Mouse (Mus musculus) forebrain, embryonic 11.5 days (tissue): ENCODE data around the gene Rnf149. TPM values are rescaled to one million over a fixed set of nuclear protein-coding genes. Genes with fewer than 3 reads are reported as not detected.
"Not testable (repeated sequence)": the region's sequence is repeated elsewhere in the genome, so short reads cannot be mapped to it uniquely, and the experiment has no call there.

Experiments used
- ATAC-seq: fragments of 200-750 bp; cut with Nextera tagmentation; replicated peaks from 2 replicates; pipeline ENCODE4 v1.8.0; 2017; ENCODE audit warnings: moderate TSS enrichment; ENCODE audit not compliant: low FRiP score
- DNase-seq: peaks from one replicate; pipeline ENCODE4 v3.0.0-alpha.2; 2017; ENCODE audit warnings: low spot score
- H3K27ac ChIP-seq: fragments of 300-500 bp; sonication (generic); 2 replicates; pipeline ENCODE4 v1.5.1; 2014; ENCODE audit warnings: low read depth, low read length
- H3K27me3 ChIP-seq: fragments of 300-500 bp; sonication (generic); 2 replicates; pipeline ENCODE4 v1.6.1; 2014; ENCODE audit warnings: mild to moderate bottlenecking, low read length, mixed read lengths; ENCODE audit not compliant: control insufficient read depth, insufficient read depth
- H3K36me3 ChIP-seq: fragments of 300-500 bp; sonication (generic); 2 replicates; pipeline ENCODE4 v1.6.1; 2014; ENCODE audit warnings: mild to moderate bottlenecking, low read length, moderate library complexity, mixed read lengths; ENCODE audit not compliant: control insufficient read depth, insufficient read depth
- H3K4me1 ChIP-seq: fragments of 300-500 bp; sonication (generic); replicated peaks from 2 replicates; pipeline ENCODE4 v1.6.1; 2014; ENCODE audit warnings: low read length, mixed read lengths; ENCODE audit not compliant: control insufficient read depth, insufficient read depth
- H3K4me2 ChIP-seq: fragments of 300-500 bp; sonication (generic); 2 replicates; pipeline ENCODE4 v1.6.1; 2014; ENCODE audit warnings: low read depth, mild to moderate bottlenecking, low read length, moderate library complexity, mixed read lengths; ENCODE audit not compliant: severe bottlenecking
- H3K4me3 ChIP-seq: fragments of 300-500 bp; sonication (generic); 2 replicates; pipeline ENCODE4 v1.5.1; 2014; ENCODE audit warnings: low read depth, low read length
- H3K9ac ChIP-seq: fragments of 300-500 bp; sonication (generic); 2 replicates; pipeline ENCODE4 v1.6.1; 2014; ENCODE audit warnings: low read length
- H3K9me3 ChIP-seq: fragments of 300-500 bp; sonication (generic); 2 replicates; pipeline ENCODE4 v1.6.1; 2016; ENCODE audit warnings: low read length, mixed read lengths; ENCODE audit not compliant: control insufficient read depth
- WGBS: fragments of 180-500 bp; shearing (Covaris S2); extraction: QIAGEN DNeasy Blood & Tissue Kit; methylation state at CpG from one replicate; pipeline ENCODE4 v1.1.7; 2014; 5-methylcytosine and 5-hydroxymethylcytosine counted together
- polyA plus RNA-seq: library from polyadenylated mRNA; unstranded; fragments of >200 nt; fragmentation: Nextera tagmentation; extraction: Ambion mirVana; gene quantifications from 2 replicates; pipeline ENCODE4 v1.2.1, GENCODE M21; 2014

Gene Rnf149
- polyA plus RNA-seq, 1 experiment from 2014 or later, result 26.6 TPM

DNA sequence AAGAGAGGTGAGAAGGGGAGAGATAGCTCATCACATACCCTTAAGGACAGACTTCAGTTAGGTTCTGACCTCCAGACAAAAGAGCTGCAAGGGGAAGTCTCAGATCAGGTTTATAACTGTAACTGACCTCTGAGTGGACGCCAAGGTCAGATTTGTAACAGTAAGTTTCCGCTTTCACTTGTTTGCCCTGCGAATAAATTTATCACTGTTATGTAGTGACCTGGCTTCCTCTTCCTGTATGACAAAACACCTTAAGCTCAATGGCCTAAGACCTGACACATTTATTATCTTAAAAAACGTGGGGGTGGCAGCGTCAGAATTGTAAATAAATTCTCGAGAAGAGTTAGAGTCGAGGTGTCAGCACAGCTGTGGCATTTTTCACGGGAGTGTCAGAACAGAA lies 31.3 kb upstream of the Rnf149 start:
- DNase-seq (no peak), ATAC-seq (no peak)
- Histone ChIP-seq H3K9ac (no peak overlapping the region), H3K27me3 (no peaks in the 10 kb centered on the region), H3K9me3 (no peaks in the 10 kb centered on the region), H3K4me2 (no peak overlapping the region), H3K4me3 (no peak overlapping the region), H3K27ac (no peak overlapping the region), H3K4me1 (no peaks in the 10 kb centered on the region), H3K36me3 (no peaks in the 10 kb centered on the region)
- WGBS, result 81% methylated on average over 8 of the region's 8 CpGs

DNA sequence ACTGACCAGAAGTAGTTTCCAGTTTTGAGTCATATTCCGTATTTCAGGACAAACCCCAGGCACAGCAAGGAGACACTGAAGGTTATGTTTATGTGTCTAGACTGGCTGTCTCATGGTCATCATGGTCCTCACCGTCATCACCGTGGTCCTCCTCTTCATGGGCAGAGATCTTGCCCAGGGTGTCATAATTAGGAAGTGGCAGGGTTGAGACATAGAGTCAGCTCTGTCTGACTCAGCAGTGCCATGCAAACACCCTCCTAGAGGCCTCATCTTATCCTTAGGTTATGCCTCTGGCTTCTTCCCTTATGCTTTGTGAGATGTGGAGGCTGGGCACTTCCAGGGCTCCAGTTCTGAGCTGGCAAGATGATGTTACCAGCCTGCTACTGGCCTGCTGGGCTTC lies 25.3 kb upstream of the Rnf149 start:
- H3K4me3 ChIP-seq, result no peak overlapping the region
- WGBS, result 95% methylated on average over 3 of the region's 3 CpGs

DNA sequence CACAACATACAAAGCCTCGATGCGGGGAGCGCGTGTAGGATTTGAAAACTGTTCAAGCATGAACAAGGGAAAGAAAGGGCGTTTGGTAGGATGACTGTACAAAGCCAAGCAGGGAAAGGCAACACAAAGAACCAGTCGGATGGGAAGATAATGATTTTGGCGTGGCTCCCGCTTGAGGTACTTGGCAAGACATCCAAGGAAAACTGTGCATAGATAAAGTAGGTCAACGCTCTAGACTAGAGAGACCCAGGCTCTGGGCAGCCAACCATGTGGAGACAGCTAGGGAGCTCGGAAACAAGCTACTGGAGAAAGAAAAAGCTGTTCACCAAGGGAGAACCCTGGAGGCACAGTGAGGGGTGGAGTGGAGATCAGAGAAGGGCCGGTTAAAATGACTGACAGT lies 21.5 kb upstream of the Rnf149 start:
- no peak overlapping the region for H3K9ac ChIP-seq
- WGBS, result 72% methylated on average over 11 of the region's 11 CpGs
- H3K4me2 ChIP-seq, result no peak overlapping the region

More for the DNA sequence above, 25.3 kb upstream of the Rnf149 start:
- H3K27me3 ChIP-seq, result no peaks in the 10 kb centered on the region
- ATAC-seq, result no peak
- no peaks in the 10 kb centered on the region for H3K9me3 ChIP-seq
- no peak overlapping the region for H3K27ac ChIP-seq
- no peak overlapping the region for H3K9ac ChIP-seq
- H3K4me1 ChIP-seq, result no peaks in the 10 kb centered on the region
- DNase-seq, result no peak
- no peak overlapping the region for H3K4me2 ChIP-seq
- no peaks in the 10 kb centered on the region for H3K36me3 ChIP-seq

DNA sequence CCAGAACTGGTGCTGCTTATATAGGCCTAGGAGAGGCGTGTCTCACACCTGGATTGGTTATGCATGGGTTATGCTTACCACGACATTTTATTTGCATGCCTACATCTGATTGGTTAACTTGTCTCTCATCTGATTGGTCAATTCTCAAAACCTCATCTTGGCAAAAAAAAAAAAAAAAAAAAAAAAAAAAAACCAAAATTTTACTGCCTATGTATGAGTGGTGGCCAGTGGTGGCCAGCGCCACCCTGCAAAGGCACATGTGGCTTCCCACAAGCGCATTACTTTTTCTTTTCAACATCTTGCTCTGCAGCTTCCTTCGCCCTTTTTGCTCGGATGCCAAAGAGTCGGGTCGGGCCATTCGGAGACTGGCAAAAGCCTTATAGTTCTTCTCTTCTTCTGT lies 19.9 kb upstream of the Rnf149 start:
- H3K9ac ChIP-seq, H3K36me3 ChIP-seq, H3K4me1 ChIP-seq, H3K4me3 ChIP-seq, H3K27me3 ChIP-seq, ATAC-seq, H3K9me3 ChIP-seq, H3K27ac ChIP-seq, DNase-seq, H3K4me2 ChIP-seq: not testable (repeated sequence)
- WGBS, result 92% methylated on average over 9 of the region's 9 CpGs

More for the DNA sequence above, 21.5 kb upstream of the Rnf149 start:
- Histone ChIP-seq H3K27ac (no peak overlapping the region), H3K4me1 (no peaks in the 10 kb centered on the region), H3K9me3 (no peaks in the 10 kb centered on the region), H3K4me3 (no peak overlapping the region), H3K36me3 (no peaks in the 10 kb centered on the region), H3K27me3 (no peaks in the 10 kb centered on the region)
- DNase-seq, result peak; percentile 43
- no peak for ATAC-seq

DNA sequence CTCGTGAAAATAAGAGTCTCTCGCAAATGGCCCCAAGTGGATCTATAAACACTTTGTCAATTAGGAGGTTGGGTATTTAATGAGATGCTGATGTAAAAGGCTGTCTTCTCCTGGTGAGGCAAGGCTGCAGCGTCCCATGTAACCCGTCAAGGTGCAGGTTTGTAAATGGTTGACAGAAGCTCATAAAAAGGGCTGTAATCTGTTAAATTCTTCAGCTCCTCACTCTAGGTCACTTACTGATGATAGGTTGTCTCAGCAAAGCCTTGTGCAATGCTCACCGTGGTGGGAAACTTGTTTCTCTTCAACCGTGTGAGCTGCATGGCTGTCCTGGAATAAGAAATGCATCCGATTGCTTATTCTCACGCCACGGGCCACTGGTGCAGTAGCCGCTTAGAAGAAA lies 16.6 kb upstream of the Rnf149 start:
- Histone ChIP-seq H3K36me3 (no peaks in the 10 kb centered on the region), H3K27me3 (no peaks in the 10 kb centered on the region), H3K9ac (no peak overlapping the region), H3K4me3 (no peak overlapping the region), H3K4me2 (no peak overlapping the region), H3K4me1 (no peaks in the 10 kb centered on the region), H3K27ac (no peak overlapping the region), H3K9me3 (no peaks in the 10 kb centered on the region)
- DNase-seq, result peak; percentile 13
- no peak for ATAC-seq
- WGBS, result 85% methylated on average over 10 of the region's 10 CpGs

DNA sequence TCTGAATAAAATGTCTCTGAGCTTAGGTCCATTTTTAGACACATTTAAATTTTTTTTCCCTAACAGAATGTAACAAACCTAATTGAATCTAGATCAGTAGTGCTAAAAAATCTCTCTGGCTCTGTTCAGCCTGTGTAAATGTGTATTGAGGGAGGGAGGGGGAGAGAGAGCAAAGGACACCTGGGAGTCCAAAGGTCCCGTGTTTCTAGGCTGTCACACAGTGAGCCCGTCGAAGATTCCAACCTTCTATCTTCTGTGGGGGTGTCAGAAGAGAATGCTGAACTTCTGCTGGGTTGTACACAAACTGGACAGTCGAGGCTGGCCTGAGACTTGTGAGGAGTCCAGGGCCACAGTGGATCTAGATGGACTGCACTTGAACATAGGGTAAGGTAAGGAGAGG lies 14.9 kb upstream of the Rnf149 start:
- H3K27ac ChIP-seq, result no peak overlapping the region
- DNase-seq (no peak), ATAC-seq (no peak)
- no peaks in the 10 kb centered on the region for H3K4me1 ChIP-seq
- H3K4me2 ChIP-seq, result no peak overlapping the region
- H3K4me3 ChIP-seq, result no peak overlapping the region
- no peaks in the 10 kb centered on the region for H3K27me3 ChIP-seq
- H3K9me3 ChIP-seq, result no peaks in the 10 kb centered on the region
- no peak overlapping the region for H3K9ac ChIP-seq
- no peaks in the 10 kb centered on the region for H3K36me3 ChIP-seq
- 82% methylated on average over 4 of the region's 4 CpGs for WGBS

DNA sequence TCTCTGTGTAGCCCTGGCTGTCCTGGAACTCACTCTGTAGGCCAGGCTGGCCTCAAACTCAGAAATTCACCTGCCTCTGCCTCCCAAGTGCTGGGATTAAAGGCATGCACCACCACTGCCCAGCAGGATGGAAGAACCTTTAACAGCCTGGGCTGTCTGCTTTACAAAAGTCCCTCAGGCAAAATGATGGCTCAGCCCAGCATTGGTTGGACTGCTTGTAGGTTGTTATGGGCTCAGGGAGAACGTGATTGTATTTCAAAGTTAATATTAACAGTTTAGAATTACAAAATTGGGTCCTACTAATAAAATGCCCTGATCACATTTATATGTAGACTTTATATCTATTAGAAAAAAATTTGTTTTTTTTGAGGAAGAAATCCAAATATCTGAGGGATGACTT lies 14.4 kb upstream of the Rnf149 start:
- H3K4me2 ChIP-seq, H3K36me3 ChIP-seq, H3K27me3 ChIP-seq, H3K27ac ChIP-seq, DNase-seq, H3K9me3 ChIP-seq, H3K4me1 ChIP-seq, H3K9ac ChIP-seq, ATAC-seq, H3K4me3 ChIP-seq: not testable (repeated sequence)
- 81% methylated on average over 1 of the region's 1 CpGs for WGBS

DNA sequence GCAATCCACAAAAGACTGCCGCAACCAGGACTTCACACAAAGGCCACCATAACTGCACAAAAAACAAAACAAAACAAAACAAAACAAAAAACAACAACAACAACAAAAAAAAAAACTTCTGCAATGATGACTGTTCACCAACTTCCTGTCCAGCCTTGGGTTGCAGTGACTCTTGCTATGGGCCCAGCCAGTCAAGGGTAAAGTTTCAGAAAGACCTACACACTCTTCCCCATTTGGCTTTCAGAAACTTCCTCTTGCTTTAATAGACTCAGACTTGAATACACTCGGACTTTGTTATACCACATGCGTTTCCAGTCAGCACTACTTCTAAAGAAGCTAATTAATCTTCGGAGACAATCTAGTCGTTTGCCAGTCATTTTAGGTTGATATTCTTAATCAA lies 13.0 kb upstream of the Rnf149 start:
- Histone ChIP-seq H3K27ac (no peak overlapping the region), H3K9me3 (no peaks in the 10 kb centered on the region), H3K4me2 (no peak overlapping the region), H3K4me1 (no peaks in the 10 kb centered on the region), H3K36me3 (no peaks in the 10 kb centered on the region), H3K9ac (no peak overlapping the region), H3K4me3 (no peak overlapping the region), H3K27me3 (no peaks in the 10 kb centered on the region)
- no peak for ATAC-seq
- DNase-seq, result no peak
- WGBS, result 82% methylated on average over 5 of the region's 5 CpGs

DNA sequence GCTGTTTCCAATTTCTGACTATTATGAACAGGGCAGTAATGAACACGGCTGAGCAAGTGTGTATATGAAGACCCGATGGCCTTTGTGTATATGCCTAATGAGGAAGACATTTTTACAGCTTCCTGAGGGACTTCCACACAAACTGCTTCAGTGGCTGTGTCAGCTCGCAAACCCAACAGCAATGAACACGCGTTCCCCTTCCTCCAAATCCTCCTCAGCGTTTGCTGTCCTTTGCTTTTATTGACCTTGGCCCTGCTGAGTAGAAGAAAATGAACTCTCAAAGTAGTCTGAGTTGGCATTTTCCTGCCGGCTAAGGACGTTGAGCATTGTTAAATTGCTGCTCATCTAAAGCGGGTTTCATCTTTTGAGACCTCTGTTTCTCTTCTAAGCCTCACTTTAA lies 8.2 kb upstream of the Rnf149 start:
- WGBS, result 94% methylated on average over 9 of the region's 9 CpGs
- H3K27me3 ChIP-seq, result no peaks in the 10 kb centered on the region
- no peak for DNase-seq
- H3K4me2 ChIP-seq, result no peak overlapping the region
- H3K36me3 ChIP-seq, result no peaks in the 10 kb centered on the region
- H3K27ac ChIP-seq, result no peak overlapping the region
- H3K4me3 ChIP-seq, result no peak overlapping the region
- H3K9ac ChIP-seq, result no peak overlapping the region
- no peak for ATAC-seq
- H3K4me1 ChIP-seq, result no peaks in the 10 kb centered on the region
- no peaks in the 10 kb centered on the region for H3K9me3 ChIP-seq
